Mouse (Mus musculus) forebrain, embryonic 11.5 days (tissue): ENCODE measurements at regions not wholly inside any gene's neighbourhood (a gene's known extent, or its start where the extent isn't known, plus 50 kb on each side); places are given as distances from the start of the nearest gene placed in this dataset.

ENCODE experiments used
- ATAC-seq: fragments of 200-750 bp; cut with Nextera tagmentation; replicated peaks from 2 replicates; pipeline ENCODE4 v1.8.0; 2017; ENCODE audit warnings: moderate TSS enrichment; ENCODE audit not compliant: low FRiP score
- DNase-seq: peaks from one replicate; pipeline ENCODE4 v3.0.0-alpha.2; 2017; ENCODE audit warnings: low spot score
- H3K27ac ChIP-seq: fragments of 300-500 bp; sonication (generic); 2 replicates; pipeline ENCODE4 v1.5.1; 2014; ENCODE audit warnings: low read depth, low read length
- H3K27me3 ChIP-seq: fragments of 300-500 bp; sonication (generic); 2 replicates; pipeline ENCODE4 v1.6.1; 2014; ENCODE audit warnings: mild to moderate bottlenecking, low read length, mixed read lengths; ENCODE audit not compliant: control insufficient read depth, insufficient read depth
- H3K36me3 ChIP-seq: fragments of 300-500 bp; sonication (generic); 2 replicates; pipeline ENCODE4 v1.6.1; 2014; ENCODE audit warnings: mild to moderate bottlenecking, low read length, moderate library complexity, mixed read lengths; ENCODE audit not compliant: control insufficient read depth, insufficient read depth
- H3K4me1 ChIP-seq: fragments of 300-500 bp; sonication (generic); replicated peaks from 2 replicates; pipeline ENCODE4 v1.6.1; 2014; ENCODE audit warnings: low read length, mixed read lengths; ENCODE audit not compliant: control insufficient read depth, insufficient read depth
- H3K4me2 ChIP-seq: fragments of 300-500 bp; sonication (generic); 2 replicates; pipeline ENCODE4 v1.6.1; 2014; ENCODE audit warnings: low read depth, mild to moderate bottlenecking, low read length, moderate library complexity, mixed read lengths; ENCODE audit not compliant: severe bottlenecking
- H3K4me3 ChIP-seq: fragments of 300-500 bp; sonication (generic); 2 replicates; pipeline ENCODE4 v1.5.1; 2014; ENCODE audit warnings: low read depth, low read length
- H3K9ac ChIP-seq: fragments of 300-500 bp; sonication (generic); 2 replicates; pipeline ENCODE4 v1.6.1; 2014; ENCODE audit warnings: low read length
- H3K9me3 ChIP-seq: fragments of 300-500 bp; sonication (generic); 2 replicates; pipeline ENCODE4 v1.6.1; 2016; ENCODE audit warnings: low read length, mixed read lengths; ENCODE audit not compliant: control insufficient read depth
- whole genome bisulfite sequencing: fragments of 180-500 bp; shearing (Covaris S2); extraction: QIAGEN DNeasy Blood & Tissue Kit; methylation state at CpG from one replicate; pipeline ENCODE4 v1.1.7; 2014; 5-methylcytosine and 5-hydroxymethylcytosine counted together

DNA sequence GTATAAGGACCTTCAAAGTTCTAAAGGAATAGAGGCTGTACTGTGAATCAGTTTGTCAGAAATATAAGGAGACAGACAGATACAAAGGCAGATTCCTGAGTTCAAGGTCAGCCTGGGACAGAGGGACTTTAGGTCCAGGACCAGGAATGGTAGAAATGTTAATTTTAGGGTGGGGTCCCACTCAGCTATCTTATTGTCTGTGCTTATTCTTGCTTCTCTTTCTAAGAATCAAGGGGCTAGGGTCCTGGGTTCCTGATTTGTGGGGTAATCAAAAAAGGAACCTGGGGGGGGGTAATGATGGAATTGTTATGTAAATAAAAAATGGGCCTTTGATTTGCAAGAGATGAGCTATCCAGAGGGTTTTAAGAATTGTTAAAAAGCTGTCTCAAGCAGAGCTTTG, 71.7 kb upstream of the Fshr start:
- H3K4me3 ChIP-seq = no peak overlapping the region
- H3K9me3 ChIP-seq = no peaks in the 10 kb centered on the region
- no peak overlapping the region for H3K9ac ChIP-seq
- H3K4me2 ChIP-seq = no peak overlapping the region
- no peak overlapping the region for H3K27ac ChIP-seq
- ATAC-seq (no peak), DNase-seq (no peak)
- H3K36me3 ChIP-seq = no peaks in the 10 kb centered on the region
- H3K27me3 ChIP-seq = no peaks in the 10 kb centered on the region
- H3K4me1 ChIP-seq = no peaks in the 10 kb centered on the region

DNA sequence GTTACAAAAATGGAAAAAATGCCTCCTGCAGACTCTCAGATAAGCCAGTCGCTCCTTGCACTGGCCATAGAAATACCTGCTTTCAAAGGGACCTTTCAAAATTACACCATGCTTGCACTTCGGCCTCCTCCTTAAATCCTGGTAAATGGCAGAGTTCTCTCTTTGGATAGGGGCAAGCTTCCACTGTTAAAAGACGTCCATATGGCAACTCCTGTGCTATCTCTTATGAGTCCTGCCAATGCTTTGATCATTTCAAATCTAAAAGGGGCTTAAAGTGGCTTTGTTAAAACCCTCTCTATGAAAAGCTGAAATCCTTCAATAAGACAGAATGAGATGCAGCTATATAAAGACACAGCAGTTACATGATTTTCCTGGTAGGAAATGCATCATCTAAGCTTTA, 55.2 kb upstream of the Fshr start:
- no peak overlapping the region for H3K4me2 ChIP-seq
- no peak overlapping the region for H3K27ac ChIP-seq
- WGBS = 65% methylated on average over 3 of the region's 3 CpGs
- H3K9me3 ChIP-seq = no peaks in the 10 kb centered on the region
- no peak overlapping the region for H3K9ac ChIP-seq
- H3K36me3 ChIP-seq = no peaks in the 10 kb centered on the region
- ATAC-seq (no peak), DNase-seq (no peak)
- no peak overlapping the region for H3K4me3 ChIP-seq
- no peaks in the 10 kb centered on the region for H3K27me3 ChIP-seq
- no peaks in the 10 kb centered on the region for H3K4me1 ChIP-seq

DNA sequence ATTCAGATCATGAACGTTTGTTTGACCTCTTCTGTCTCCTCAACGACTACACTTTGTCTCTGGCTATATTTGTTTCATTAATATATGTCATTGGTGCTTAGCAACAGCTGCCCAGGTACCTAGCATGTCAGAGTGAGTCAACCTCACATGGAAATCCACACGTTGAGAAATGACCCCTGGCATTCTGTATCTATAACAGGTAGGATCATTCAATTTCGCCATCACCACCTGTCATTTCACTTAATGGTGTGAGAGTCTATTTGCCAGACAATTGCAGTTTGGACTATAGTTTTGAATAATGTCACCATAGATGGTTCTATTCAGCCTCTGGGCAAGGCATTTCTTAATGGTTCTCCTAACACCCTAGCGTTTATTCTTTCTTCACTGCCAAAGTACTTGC, 50.3 kb upstream of the Fshr start:
- WGBS = 86% methylated on average over 5 of the region's 5 CpGs
- no peak overlapping the region for H3K27ac ChIP-seq
- no peaks in the 10 kb centered on the region for H3K9me3 ChIP-seq
- no peak for DNase-seq
- H3K4me1 ChIP-seq = no peaks in the 10 kb centered on the region
- no peaks in the 10 kb centered on the region for H3K36me3 ChIP-seq
- H3K4me3 ChIP-seq = no peak overlapping the region
- no peak for ATAC-seq
- no peaks in the 10 kb centered on the region for H3K27me3 ChIP-seq
- H3K4me2 ChIP-seq = no peak overlapping the region
- H3K9ac ChIP-seq = no peak overlapping the region
